Mouse (Mus musculus) heart, embryonic 16.5 days (tissue): Measurements from ENCODE around the gene Cer1. TPM values are rescaled to one million over a fixed set of nuclear protein-coding genes. Genes with fewer than 3 reads are reported as not detected.
A peak's percentile ranks its signal among the peaks of the same experiment; 100 is the strongest.

ENCODE experiments used
- ATAC-seq: fragments of 200-750 bp; cut with Nextera tagmentation; replicated peaks from 2 replicates; pipeline ENCODE4 v1.8.0; 2017; ENCODE audit warnings: moderate number of reproducible peaks; ENCODE audit not compliant: insufficient read depth, low FRiP score; ENCODE audit errors: extremely low read depth
- H3K27ac ChIP-seq: fragments of 300-500 bp; sonication (generic); 2 replicates; pipeline ENCODE4 v1.5.1; 2014; ENCODE audit warnings: mild to moderate bottlenecking, low read length, control low read depth, moderate library complexity
- H3K27me3 ChIP-seq: fragments of 300-500 bp; sonication (generic); 2 replicates; pipeline ENCODE4 v1.6.1; 2014; ENCODE audit warnings: low read length, mixed read lengths; ENCODE audit not compliant: control insufficient read depth, insufficient read depth
- H3K36me3 ChIP-seq: fragments of 300-500 bp; sonication (generic); 2 replicates; pipeline ENCODE4 v1.6.1; 2014; ENCODE audit not compliant: control insufficient read depth, insufficient read depth
- H3K4me1 ChIP-seq: fragments of 300-500 bp; sonication (generic); 2 replicates; pipeline ENCODE4 v1.6.1; 2014; ENCODE audit warnings: low read length, mixed read lengths; ENCODE audit not compliant: control insufficient read depth, insufficient read depth
- H3K4me2 ChIP-seq: fragments of 300-500 bp; sonication (generic); 2 replicates; pipeline ENCODE4 v1.6.1; 2014; ENCODE audit warnings: low read depth, mild to moderate bottlenecking, control low read depth, low read length
- H3K4me3 ChIP-seq: fragments of 300-500 bp; sonication (generic); 2 replicates; pipeline ENCODE4 v1.5.1; 2014; ENCODE audit warnings: mild to moderate bottlenecking, control low read depth, low read length
- H3K9ac ChIP-seq: fragments of 300-500 bp; sonication (generic); 2 replicates; pipeline ENCODE4 v1.6.1; 2014; ENCODE audit warnings: low read length, control low read depth
- H3K9me3 ChIP-seq: fragments of 300-500 bp; sonication (generic); replicated peaks from 2 replicates; pipeline ENCODE4 v1.6.1; 2016; ENCODE audit warnings: low read length; ENCODE audit not compliant: control insufficient read depth
- WGBS: fragments of 180-500 bp; shearing (Covaris S2); extraction: QIAGEN DNeasy Blood & Tissue Kit; methylation state at CpG from one replicate; pipeline ENCODE4 v1.1.7; 2014; 5-methylcytosine and 5-hydroxymethylcytosine counted together
- polyA plus RNA-seq: library from polyadenylated mRNA; unstranded; fragments of >200 nt; fragmentation: Nextera tagmentation; extraction: Ambion mirVana; gene quantifications from 2 replicates; pipeline ENCODE4 v1.2.1, GENCODE M21; 2015

The Cer1 gene
- polyA plus RNA-seq, 1 experiment from 2014 or later: not detected

GRCm38 (mm10) chr4:82915576-82915975 is 30.6 kb upstream of the Cer1 start:
- Histone ChIP-seq H3K4me2 (peak overlapping the region; percentile 43), H3K27ac (no peak overlapping the region; the same call in 1 of the 2 replicates), H3K4me1 (peaks cover 2% of the 10 kb centered on the region; the same call in 1 of the 2 replicates), H3K9me3 (no peaks in the 10 kb centered on the region), H3K9ac (no peak overlapping the region), H3K27me3 (no peaks in the 10 kb centered on the region), H3K4me3 (no peak overlapping the region; the same call in 1 of the 2 replicates), H3K36me3 (no peaks in the 10 kb centered on the region)
- no peak for ATAC-seq
- WGBS: 42% methylated on average over 7 of the region's 7 CpGs

GRCm38 (mm10) chr4:82914601-82915143 is 29.7 kb upstream of the Cer1 start:
- ATAC-seq: no peak
- Histone ChIP-seq H3K36me3 (no peaks in the 10 kb centered on the region), H3K27me3 (no peaks in the 10 kb centered on the region), H3K4me1 (peaks cover 2% of the 10 kb centered on the region; the same call in 1 of the 2 replicates), H3K4me3 (no peak overlapping the region), H3K4me2 (no peak overlapping the region), H3K27ac (no peak overlapping the region), H3K9ac (no peak overlapping the region), H3K9me3 (no peaks in the 10 kb centered on the region)
- WGBS: 71% methylated on average over 11 of the region's 11 CpGs

- 82% methylated on average over 10 of the region's 10 CpGs for WGBS
- Histone ChIP-seq H3K4me2 (no peak overlapping the region), H3K4me1 (no peaks in the 10 kb centered on the region), H3K27ac (no peak overlapping the region), H3K9ac (no peak overlapping the region), H3K27me3 (no peaks in the 10 kb centered on the region), H3K36me3 (no peaks in the 10 kb centered on the region), H3K9me3 (no peaks in the 10 kb centered on the region), H3K4me3 (no peak overlapping the region)
- ATAC-seq: no peak
These were observed 10.3 kb upstream of the Cer1 start for GRCm38 (mm10) chr4:82895227-82895626.

- no peak overlapping the region for H3K9ac ChIP-seq
- 82% methylated on average over 5 of the region's 5 CpGs for WGBS
- ATAC-seq: no peak
- no peak overlapping the region for H3K4me3 ChIP-seq
- H3K9me3 ChIP-seq: no peaks in the 10 kb centered on the region
- no peaks in the 10 kb centered on the region for H3K27me3 ChIP-seq
- no peak overlapping the region for H3K4me2 ChIP-seq
- H3K27ac ChIP-seq: no peak overlapping the region
- H3K4me1 ChIP-seq: no peaks in the 10 kb centered on the region
- H3K36me3 ChIP-seq: no peaks in the 10 kb centered on the region
These were observed 7.3 kb upstream of the Cer1 start for GRCm38 (mm10) chr4:82892247-82892646.

GRCm38 (mm10) chr4:82891566-82891965 is 6.6 kb upstream of the Cer1 start:
- no peak for ATAC-seq
- WGBS: 76% methylated on average over 2 of the region's 2 CpGs

GRCm38 (mm10) chr4:82891049-82891448 is 6.1 kb upstream of the Cer1 start:
- H3K9me3 ChIP-seq: no peaks in the 10 kb centered on the region
- H3K4me3 ChIP-seq: no peak overlapping the region
- H3K4me1 ChIP-seq: no peaks in the 10 kb centered on the region
- 58% methylated on average over 7 of the region's 7 CpGs for WGBS
- no peaks in the 10 kb centered on the region for H3K36me3 ChIP-seq
- H3K9ac ChIP-seq: no peak overlapping the region
- ATAC-seq: peak; percentile 49; the same call in 1 of the 2 replicates
- no peak overlapping the region for H3K4me2 ChIP-seq
- H3K27ac ChIP-seq: peak overlapping the region; percentile 61
- no peaks in the 10 kb centered on the region for H3K27me3 ChIP-seq

More at GRCm38 (mm10) chr4:82891566-82891965, 6.6 kb upstream of the Cer1 start:
- Histone ChIP-seq H3K9ac (no peak overlapping the region), H3K4me3 (no peak overlapping the region), H3K27ac (peak overlapping the region; percentile 32; the same call in 1 of the 2 replicates), H3K4me1 (no peaks in the 10 kb centered on the region), H3K27me3 (no peaks in the 10 kb centered on the region), H3K9me3 (no peaks in the 10 kb centered on the region), H3K4me2 (no peak overlapping the region), H3K36me3 (no peaks in the 10 kb centered on the region)

GRCm38 (mm10) chr4:82890585-82890984 is 5.6 kb upstream of the Cer1 start:
- no peak overlapping the region for H3K4me3 ChIP-seq
- H3K27ac ChIP-seq: peak overlapping the region; percentile 61
- H3K36me3 ChIP-seq: no peaks in the 10 kb centered on the region
- WGBS: 72% methylated on average over 4 of the region's 4 CpGs
- H3K9ac ChIP-seq: no peak overlapping the region
- no peak overlapping the region for H3K4me2 ChIP-seq
- no peaks in the 10 kb centered on the region for H3K9me3 ChIP-seq
- 0 out of 2 replicates have a peak, but pooled peaks have one; percentile 41 for ATAC-seq
- H3K27me3 ChIP-seq: no peaks in the 10 kb centered on the region
- H3K4me1 ChIP-seq: no peaks in the 10 kb centered on the region

- Histone ChIP-seq H3K4me3 (no peak overlapping the region), H3K9me3 (no peaks in the 10 kb centered on the region), H3K27me3 (no peaks in the 10 kb centered on the region), H3K27ac (no peak overlapping the region), H3K9ac (no peak overlapping the region), H3K36me3 (no peaks in the 10 kb centered on the region), H3K4me1 (no peaks in the 10 kb centered on the region), H3K4me2 (no peak overlapping the region)
- ATAC-seq: no peak
- WGBS: 58% methylated on average over 2 of the region's 2 CpGs
These were observed 1.2 kb upstream of the Cer1 start for GRCm38 (mm10) chr4:82886148-82886547.

GRCm38 (mm10) chr4:82885535-82885913 is 576 bp upstream of the Cer1 start:
- 63% methylated on average over 1 of the region's 1 CpGs for WGBS
- H3K36me3 ChIP-seq: no peaks in the 10 kb centered on the region
- no peak overlapping the region for H3K4me2 ChIP-seq
- no peaks in the 10 kb centered on the region for H3K4me1 ChIP-seq
- no peak overlapping the region for H3K4me3 ChIP-seq
- no peaks in the 10 kb centered on the region for H3K27me3 ChIP-seq
- H3K9ac ChIP-seq: no peak overlapping the region
- no peak for ATAC-seq
- H3K9me3 ChIP-seq: no peaks in the 10 kb centered on the region
- no peak overlapping the region for H3K27ac ChIP-seq
